Mouse (Mus musculus) olfactory bulb, adult 2 months (tissue): ENCODE measurements around the gene Slc7a15.

Experiments used
- CTCF ChIP-seq: fragments of 200-500 bp; IDR thresholded peaks from 2 replicates; pipeline ENCODE4 v1.5.1; 2012; ENCODE audit warnings: low read depth, mild to moderate bottlenecking, low read length, moderate library complexity; ENCODE audit not compliant: insufficient read depth
- POLR2A ChIP-seq: fragments of 200-500 bp; IDR thresholded peaks from 2 replicates; pipeline ENCODE4 v1.6.1; 2012; ENCODE audit warnings: mild to moderate bottlenecking, low read depth, low read length, moderate library complexity; ENCODE audit not compliant: insufficient read depth

DNA sequence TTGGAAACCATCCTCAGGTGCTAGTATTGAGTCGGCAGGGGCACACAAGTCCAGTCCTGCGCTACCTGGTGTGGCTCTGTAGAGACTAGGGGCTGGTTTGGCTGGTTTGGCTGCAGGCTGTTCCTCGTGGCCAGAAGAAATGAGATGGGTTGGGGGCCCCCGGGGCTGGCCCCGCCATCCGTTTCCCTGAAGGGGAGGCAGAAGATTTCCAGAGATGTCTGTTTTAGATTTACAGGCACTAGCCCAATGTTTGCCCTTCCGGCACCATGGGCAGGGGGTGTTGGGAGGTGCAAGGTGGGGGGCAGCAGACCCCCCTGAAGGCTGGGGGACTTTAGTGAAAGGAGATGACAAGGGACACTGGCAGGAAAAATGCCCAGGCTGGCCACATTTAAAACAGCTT, 3.3 kb downstream of the Slc7a15 start:
- TF ChIP-seq CTCF (no peak), POLR2A (no peak)
